Mouse (Mus musculus) activated CD4-positive, CD25-positive, alpha-beta regulatory T cell, adult 4 months (primary cell): ENCODE results near the gene Acbd4. TPM values are rescaled to one million over a fixed set of nuclear protein-coding genes. Genes with fewer than 3 reads are reported as not detected.

Source experiments
- ATAC-seq: one replicate; pipeline ENCODE4 v1.8.0; 2017
- polyA plus RNA-seq, 2 experiments: library from polyadenylated mRNA; unstranded; fragments of 100-300 nt; shearing (Covaris generic); gene quantifications; one replicate each; pipeline ENCODE4 v1.2.1; 2017

Acbd4 gene
- 10 to 100 TPM; 18.4 to 24.0 TPM for polyA plus RNA-seq

GRCm38 (mm10) chr11:103101481-103101865, at the start of gene Acbd4, which contains the start of gene Plcd3:
Acbd4 (plus strand) TSS chr11:103101682.
Plcd3 (minus strand) TSS chr11:103101658.
- no peak for ATAC-seq

GRCm38 (mm10) chr11:103052078-103052477, 49.4 kb upstream of the Acbd4 start:
- no peak for ATAC-seq

- ATAC-seq = no peak
Observed at GRCm38 (mm10) chr11:103053191-103054076, 48.0 kb upstream of the Acbd4 start.

GRCm38 (mm10) chr11:103054798-103055197, 46.7 kb upstream of the Acbd4 start:
- no peak for ATAC-seq

GRCm38 (mm10) chr11:103056636-103057035, 44.8 kb upstream of the Acbd4 start:
- no peak for ATAC-seq

GRCm38 (mm10) chr11:103058499-103059085, 42.9 kb upstream of the Acbd4 start:
- ATAC-seq = no peak

GRCm38 (mm10) chr11:103066191-103067050, 35.1 kb upstream of the Acbd4 start:
- ATAC-seq = no peak

- ATAC-seq = no peak
Observed at GRCm38 (mm10) chr11:103067051-103067361, 34.5 kb upstream of the Acbd4 start.

- no peak for ATAC-seq
Observed at GRCm38 (mm10) chr11:103067457-103068001, 34.0 kb upstream of the Acbd4 start.

GRCm38 (mm10) chr11:103068272-103068671, 33.2 kb upstream of the Acbd4 start:
- ATAC-seq = no peak

- ATAC-seq = no peak
Observed at GRCm38 (mm10) chr11:103068884-103069283, 32.6 kb upstream of the Acbd4 start.

- no peak for ATAC-seq
Observed at GRCm38 (mm10) chr11:103069731-103070130, 31.8 kb upstream of the Acbd4 start.

- ATAC-seq = no peak
Observed at GRCm38 (mm10) chr11:103070322-103070880, 31.1 kb upstream of the Acbd4 start.

- ATAC-seq = no peak
Observed at GRCm38 (mm10) chr11:103073671-103074070, 27.8 kb upstream of the Acbd4 start.

- no peak for ATAC-seq
Observed at GRCm38 (mm10) chr11:103074121-103074650, 27.3 kb upstream of the Acbd4 start.

GRCm38 (mm10) chr11:103074796-103075323, 26.6 kb upstream of the Acbd4 start:
- no peak for ATAC-seq

GRCm38 (mm10) chr11:103076010-103076409, 25.5 kb upstream of the Acbd4 start:
- no peak for ATAC-seq

- no peak for ATAC-seq
Observed at GRCm38 (mm10) chr11:103076581-103076980, 24.9 kb upstream of the Acbd4 start.

- ATAC-seq = no peak
Observed at GRCm38 (mm10) chr11:103078131-103078530, 23.4 kb upstream of the Acbd4 start.

- no peak for ATAC-seq
Observed at GRCm38 (mm10) chr11:103080323-103081091, 21.0 kb upstream of the Acbd4 start.

GRCm38 (mm10) chr11:103081631-103082030, 19.9 kb upstream of the Acbd4 start:
- no peak for ATAC-seq
